Mouse (Mus musculus) cerebellum, postnatal 14 days (tissue): ENCODE measurements around the gene Ntf5.
"Not testable (repeated sequence)": the region's sequence is repeated elsewhere in the genome, so short reads cannot be mapped to it uniquely, and the experiment has no call there.

Experiments used
- DNase-seq, 2 experiments: peaks; one replicate each; pipeline ENCODE4 v3.0.0; 2021; ENCODE audit warnings: mixed read lengths in 2 of 2

The Ntf5 gene

GRCm38 (mm10) chr7:45462868-45463267, 49.4 kb downstream of the Ntf5 start:
- not testable (repeated sequence) for DNase-seq

GRCm38 (mm10) chr7:45463987-45464778, 50.7 kb downstream of the Ntf5 start:
- DNase-seq: peak in 1 of 2 experiments; percentile 59

GRCm38 (mm10) chr7:45465112-45465511, 51.6 kb downstream of the Ntf5 start:
- DNase-seq: no peak

- DNase-seq: peak in 1 of 2 experiments; percentile 45
Observed at GRCm38 (mm10) chr7:45465549-45465948, 52.1 kb downstream of the Ntf5 start.

- DNase-seq: peak; percentile 99
Observed at GRCm38 (mm10) chr7:45466283-45467089, 53.0 kb downstream of the Ntf5 start, which contains the start of gene Bax. Gene Bax (minus strand): TSS chr7:45466898.
